Mouse (Mus musculus) cortical plate, adult 2 months (tissue): ENCODE results near the gene Ccdc102a. TPM values are rescaled to one million over a fixed set of nuclear protein-coding genes. Genes with fewer than 3 reads are reported as not detected.

ENCODE experiments used
- H3K27ac ChIP-seq: fragments of 200-500 bp; 2 replicates; pipeline ENCODE4 v1.5.1; 2012; ENCODE audit warnings: low read length, control low read depth, inconsistent platforms; ENCODE audit not compliant: insufficient read depth
- H3K4me1 ChIP-seq: fragments of 200-500 bp; 2 replicates; pipeline ENCODE4 v1.6.1; 2011; ENCODE audit warnings: low read length; ENCODE audit not compliant: control insufficient read depth, insufficient read depth
- H3K4me3 ChIP-seq: fragments of 200-500 bp; 2 replicates; pipeline ENCODE4 v1.5.1; 2011; ENCODE audit warnings: mild to moderate bottlenecking, low read length, control low read depth; ENCODE audit not compliant: insufficient read depth
- CTCF ChIP-seq: fragments of 200-500 bp; IDR thresholded peaks from 2 replicates; pipeline ENCODE4 v1.5.1; 2011; ENCODE audit warnings: mild to moderate bottlenecking, control low read depth, low read length; ENCODE audit not compliant: insufficient read depth; ENCODE audit errors: extremely low read depth
- POLR2A ChIP-seq: fragments of 200-500 bp; IDR thresholded peaks from 2 replicates; pipeline ENCODE4 v1.6.1; 2011; ENCODE audit warnings: mild to moderate bottlenecking, low read length, control low read depth; ENCODE audit not compliant: insufficient read depth; ENCODE audit errors: extremely low read depth
- polyA plus RNA-seq: library from polyadenylated mRNA; depleted of rRNA; stranded (reverse); fragments of >200 nt; gene quantifications from 2 replicates; pipeline ENCODE4 v1.2.3, GENCODE M21; 2012

Ccdc102a gene
- polyA plus RNA-seq, 1 experiment = 3.0 TPM

DNA sequence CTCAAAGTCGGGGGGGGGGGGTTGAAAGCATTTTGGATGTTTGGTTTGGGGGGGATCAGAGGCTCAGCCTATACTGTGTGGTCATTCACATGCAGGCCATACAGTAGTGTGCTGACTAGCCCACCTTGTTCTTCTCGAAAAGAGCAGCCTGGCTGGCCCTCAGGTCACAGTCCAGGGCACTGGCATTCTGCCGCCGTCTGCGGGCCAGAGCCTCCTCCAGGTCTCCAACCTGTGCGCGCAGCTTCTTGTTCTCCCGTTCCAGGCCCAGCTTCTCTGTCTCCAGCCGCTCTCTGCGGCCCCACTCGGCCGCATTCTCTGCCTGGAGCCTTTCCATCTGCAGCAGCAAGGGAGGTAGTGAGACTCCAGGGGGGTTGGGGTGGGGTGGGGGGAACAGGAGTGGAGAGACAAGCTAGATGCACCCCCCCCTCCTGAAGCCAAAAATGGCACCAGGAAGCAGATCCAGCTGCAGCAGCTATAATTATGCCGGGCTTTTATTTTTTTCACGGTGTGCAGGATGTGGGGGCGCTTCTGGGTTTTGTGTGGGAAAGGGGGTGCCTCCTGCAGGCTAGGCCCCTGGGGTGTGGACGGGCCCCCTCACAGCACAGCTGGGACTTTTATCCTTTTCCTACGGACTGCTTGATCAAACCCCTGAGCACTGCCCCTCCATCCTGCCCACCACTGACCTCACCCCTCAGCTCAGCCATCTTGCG lies 10.2 kb downstream of the Ccdc102a start:
- no peak for TF ChIP-seq POLR2A
- TF ChIP-seq CTCF = no peak
- no peak overlapping the region for H3K4me3 ChIP-seq
- no peak overlapping the region for H3K27ac ChIP-seq
- H3K4me1 ChIP-seq = no peaks in the 10 kb centered on the region

DNA sequence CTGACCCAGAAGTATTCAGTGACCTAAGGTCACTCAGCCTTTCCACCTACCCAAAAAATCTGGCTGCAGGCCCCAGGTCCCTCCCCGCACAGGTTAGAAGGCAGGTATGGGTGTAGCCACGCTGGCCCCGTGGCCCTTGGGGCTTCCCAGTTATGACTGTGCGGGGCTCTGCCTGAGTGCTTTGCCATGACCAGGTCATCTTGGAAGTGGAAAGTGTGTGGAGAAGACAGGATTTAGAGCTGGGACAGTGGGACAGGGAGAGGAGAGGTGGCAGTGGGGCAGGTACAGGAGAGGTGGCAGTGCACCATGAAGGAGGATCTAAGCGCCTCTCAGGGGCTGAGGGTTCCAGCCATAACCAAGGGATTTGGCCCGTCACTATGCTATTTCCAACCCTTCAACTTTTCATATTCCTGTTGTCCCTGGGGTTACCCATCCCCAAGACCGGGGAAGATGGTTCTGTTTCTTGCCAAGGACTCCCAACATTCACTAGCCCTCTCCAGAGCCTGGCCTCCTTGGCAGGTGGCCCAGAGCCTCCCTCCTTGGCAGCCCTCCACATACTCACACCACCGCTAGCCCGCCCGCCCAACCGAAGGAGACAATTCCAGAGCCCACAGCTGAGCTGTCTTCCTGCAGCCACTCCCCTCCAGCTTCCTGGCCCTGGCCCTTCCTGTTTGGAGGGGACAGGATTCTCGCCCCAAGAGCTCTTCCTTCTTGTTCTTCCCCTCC lies 13.3 kb downstream of the Ccdc102a start:
- H3K4me3 ChIP-seq = no peak overlapping the region
- TF ChIP-seq CTCF (no peak), POLR2A (no peak)
- no peaks in the 10 kb centered on the region for H3K4me1 ChIP-seq
- no peak overlapping the region for H3K27ac ChIP-seq

DNA sequence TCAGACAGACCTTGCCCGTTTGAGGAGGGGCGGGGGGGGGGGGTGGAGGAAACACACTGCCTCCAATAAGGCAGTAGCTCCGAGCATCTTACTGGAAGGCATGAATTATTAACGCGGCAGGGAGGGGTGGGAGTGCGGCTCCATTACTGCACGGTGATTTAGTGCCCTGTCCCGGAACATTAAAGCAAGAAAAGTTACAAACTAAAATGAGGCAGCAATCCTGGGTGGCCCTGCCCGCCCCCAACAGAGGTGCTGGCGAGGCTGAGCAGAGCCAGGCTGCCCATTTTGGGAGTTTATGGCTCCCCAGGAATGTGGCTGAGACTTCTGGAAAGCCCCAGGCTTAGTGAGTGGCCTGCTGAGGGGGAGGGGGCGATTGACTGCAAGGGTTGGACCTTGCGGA lies 14.2 kb downstream of the Ccdc102a start:
- no peak overlapping the region for H3K4me3 ChIP-seq
- no peak overlapping the region for H3K27ac ChIP-seq
- no peaks in the 10 kb centered on the region for H3K4me1 ChIP-seq
- TF ChIP-seq CTCF (no peak), POLR2A (no peak)

DNA sequence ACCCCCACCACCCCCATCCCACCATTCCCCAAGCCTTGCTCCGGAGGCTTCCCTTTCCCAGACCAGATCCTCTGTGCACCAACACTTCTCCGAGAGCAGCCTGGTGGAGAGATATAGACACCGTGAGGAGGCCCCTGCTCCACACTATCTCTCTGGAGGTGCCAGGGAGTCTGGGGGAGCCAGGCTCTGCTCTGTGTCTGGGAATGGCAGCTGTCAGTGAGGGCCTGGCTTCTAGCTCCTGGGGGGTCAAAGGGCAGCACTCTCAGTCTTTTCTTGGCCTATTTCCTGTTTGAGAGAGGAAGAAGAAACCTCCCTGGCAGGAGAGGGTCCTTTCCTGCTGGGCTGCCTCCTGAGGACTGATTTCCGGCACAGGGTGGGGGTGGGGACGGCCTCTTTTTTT lies 16.9 kb downstream of the Ccdc102a start:
- Histone ChIP-seq H3K27ac (no peak overlapping the region), H3K4me1 (no peaks in the 10 kb centered on the region), H3K4me3 (no peak overlapping the region)
- no peak for TF ChIP-seq POLR2A
- no peak for TF ChIP-seq CTCF

DNA sequence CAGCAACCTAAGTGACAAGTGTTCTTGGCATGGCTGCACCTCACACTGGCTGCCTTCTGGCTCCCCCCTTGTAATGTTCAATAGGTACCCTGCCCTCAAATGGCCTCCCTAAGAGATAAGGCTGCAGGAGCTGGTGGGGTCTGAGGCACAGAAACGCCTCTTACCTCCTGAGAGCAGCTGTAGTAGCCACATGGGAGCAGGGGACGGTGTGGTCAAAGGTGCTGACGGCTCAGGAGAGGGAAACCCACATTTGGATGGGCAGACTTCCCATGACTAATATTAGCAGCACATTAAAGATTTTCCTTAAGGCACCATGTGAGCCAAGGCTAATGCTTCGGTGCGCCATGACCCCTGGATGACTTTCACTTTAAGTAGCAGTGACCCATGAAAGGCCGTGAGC lies 17.3 kb downstream of the Ccdc102a start:
- H3K27ac ChIP-seq = no peak overlapping the region
- TF ChIP-seq POLR2A (no peak), CTCF (no peak)
- no peak overlapping the region for H3K4me3 ChIP-seq
- no peaks in the 10 kb centered on the region for H3K4me1 ChIP-seq

DNA sequence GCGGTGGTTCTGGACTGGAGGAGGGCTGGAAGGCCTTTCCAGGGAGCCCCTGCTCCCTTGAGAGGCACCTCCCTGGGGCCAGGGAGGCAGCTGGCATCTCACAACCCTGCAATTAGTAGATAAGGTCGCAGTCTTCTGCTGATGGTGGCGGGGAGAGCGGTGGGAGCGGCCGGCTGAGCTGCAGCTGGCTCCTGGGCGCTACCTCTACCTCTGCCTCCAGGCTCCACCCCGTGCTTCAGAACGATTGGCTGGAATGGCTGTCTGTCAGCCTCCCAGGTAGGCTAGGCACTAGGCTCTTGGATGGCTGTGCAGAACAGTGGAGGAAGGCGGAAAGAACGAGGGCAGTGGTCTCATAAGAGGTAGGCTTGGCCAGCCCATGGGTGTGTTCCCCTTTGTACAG lies 18.6 kb downstream of the Ccdc102a start:
- no peaks in the 10 kb centered on the region for H3K4me1 ChIP-seq
- TF ChIP-seq POLR2A = no peak
- no peak for TF ChIP-seq CTCF
- H3K4me3 ChIP-seq = no peak overlapping the region
- H3K27ac ChIP-seq = no peak overlapping the region

DNA sequence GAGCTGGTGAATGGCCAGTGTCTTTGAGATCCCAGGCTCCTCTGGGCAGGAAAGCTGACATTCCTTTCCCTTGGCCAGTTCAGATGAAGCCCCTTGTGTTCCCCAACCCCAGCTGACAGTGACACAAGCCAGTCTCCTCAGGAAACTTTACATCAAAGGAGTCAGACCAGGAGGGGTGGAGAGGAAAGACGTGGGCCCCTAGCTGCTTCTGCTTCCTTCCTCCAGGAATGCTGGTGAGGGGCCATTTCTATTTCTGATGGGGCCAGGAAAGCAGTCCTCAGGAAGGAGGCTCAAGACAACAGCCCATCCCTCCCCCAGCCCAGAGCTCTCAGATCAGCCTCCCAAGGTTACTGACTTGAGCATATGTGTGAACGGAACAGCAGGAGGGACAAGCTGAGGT lies 25.0 kb downstream of the Ccdc102a start:
- TF ChIP-seq CTCF (no peak), POLR2A (no peak)
- H3K4me3 ChIP-seq = no peak overlapping the region
- H3K4me1 ChIP-seq = no peaks in the 10 kb centered on the region
- no peak overlapping the region for H3K27ac ChIP-seq

DNA sequence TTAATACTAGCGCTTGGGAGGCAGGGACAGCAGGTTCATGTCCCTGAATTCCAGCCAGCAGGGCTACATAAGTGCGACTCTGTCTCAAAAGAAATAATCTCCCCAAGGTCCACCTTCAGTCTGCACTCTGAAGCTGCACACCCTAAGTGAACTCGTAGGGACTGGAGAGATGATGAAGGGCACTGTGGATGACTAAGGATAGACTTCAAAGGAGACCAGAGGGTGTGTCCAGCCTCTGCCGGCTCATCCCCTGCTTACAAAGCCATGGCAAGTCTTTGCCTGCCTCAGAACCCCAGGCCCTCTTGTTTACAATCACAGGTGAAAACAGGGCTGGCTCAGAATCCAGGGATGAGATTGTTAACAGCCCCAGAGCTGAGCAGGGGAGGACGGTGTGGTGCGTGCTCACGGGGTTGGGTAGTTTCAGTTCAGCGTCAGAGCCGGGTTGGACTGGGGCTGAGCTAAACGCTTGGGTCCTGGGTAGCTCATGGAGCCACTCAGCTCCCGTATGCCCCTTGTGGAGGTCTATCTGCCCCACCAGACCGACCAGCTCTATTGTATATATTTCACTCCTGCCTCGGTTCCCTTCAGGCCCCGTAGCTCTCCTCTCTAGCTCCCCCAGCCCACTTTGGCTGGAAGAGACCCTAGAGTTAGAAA lies 29.4 kb downstream of the Ccdc102a start:
- H3K27ac ChIP-seq = no peak overlapping the region
- TF ChIP-seq POLR2A (no peak), CTCF (no peak)

DNA sequence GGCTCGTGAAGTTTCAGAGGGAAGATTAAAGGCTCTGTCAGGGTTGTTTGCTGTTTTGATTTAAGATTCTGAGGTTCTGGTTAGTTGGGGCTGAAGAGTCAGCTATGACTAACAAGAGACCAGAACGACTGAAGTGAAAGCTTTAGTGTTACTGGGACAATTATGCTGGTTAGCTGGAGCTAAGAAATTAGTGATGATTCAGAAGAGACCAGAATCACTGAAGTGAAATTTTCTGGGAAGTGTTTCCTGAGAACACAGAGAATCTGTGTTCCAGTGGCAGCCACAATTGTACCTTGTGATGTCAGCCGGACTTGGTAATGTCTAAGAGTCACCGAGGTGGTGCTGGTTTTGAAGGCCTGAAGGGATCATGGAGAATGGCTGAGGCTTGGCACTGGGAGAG lies 37.2 kb downstream of the Ccdc102a start:
- H3K4me1 ChIP-seq = peaks cover 2% of the 10 kb centered on the region; the same call in 1 of the 2 replicates
- TF ChIP-seq POLR2A (no peak), CTCF (no peak)
- no peak overlapping the region for H3K4me3 ChIP-seq
- no peak overlapping the region for H3K27ac ChIP-seq

More for the DNA sequence above, 29.4 kb downstream of the Ccdc102a start:
- no peaks in the 10 kb centered on the region for H3K4me1 ChIP-seq
- no peak overlapping the region for H3K4me3 ChIP-seq
